Mouse (Mus musculus): ENCODE measurements around the gene Ece2. TPM values are rescaled to one million over a fixed set of nuclear protein-coding genes. Genes with fewer than 3 reads are reported as not detected.
"Not testable (repeated sequence)": the region's sequence is repeated elsewhere in the genome, so short reads cannot be mapped to it uniquely, and the experiment has no call there.

The Ece2 gene
- polyA plus RNA-seq, 1 experiment from 2014 or later, result 2.4 TPM

GRCm38 (mm10) chr16:20643911-20644310 is 14.3 kb downstream of the Ece2 start:
- no peaks in the 10 kb centered on the region for H3K36me3 ChIP-seq (ENCODE audit: control insufficient read depth, insufficient read depth, low read length)
- ATAC-seq (ENCODE audit: insufficient number of reproducible peaks, insufficient read depth, low FRiP score, low read depth), result no peak
- no peaks in the 10 kb centered on the region for H3K9me3 ChIP-seq (ENCODE audit: control insufficient read depth, low read depth, low read length)
- no peaks in the 10 kb centered on the region for H3K4me1 ChIP-seq (ENCODE audit: control insufficient read depth, insufficient read depth, low read length)
- no peak overlapping the region for H3K4me3 ChIP-seq (ENCODE audit: low read depth, low read length)
- no peak overlapping the region for H3K9ac ChIP-seq (replicated peaks; ENCODE audit: low read depth, low read length)
- H3K4me2 ChIP-seq (replicated peaks; ENCODE audit: low read depth, low read length), result no peak overlapping the region
- no peak overlapping the region for H3K27ac ChIP-seq (ENCODE audit: low read length)
- 84% methylated on average over 7 of the region's 7 CpGs for WGBS
- H3K27me3 ChIP-seq (ENCODE audit: control insufficient read depth, insufficient read depth, low read length), result no peaks in the 10 kb centered on the region

- Histone ChIP-seq H3K4me1 (ENCODE audit: control insufficient read depth, insufficient read depth, low read length) (peaks cover 7% of the 10 kb centered on the region; the same call in 1 of the 2 replicates), H3K4me2 (replicated peaks; ENCODE audit: low read depth, low read length) (peak within 1 kb of the TSS; percentile 95), H3K9ac (replicated peaks; ENCODE audit: low read depth, low read length) (peak within 1 kb of the TSS; percentile 84), H3K27me3 (ENCODE audit: control insufficient read depth, insufficient read depth, low read length) (no peaks in the 10 kb centered on the region), H3K27ac (ENCODE audit: low read length) (peak within 1 kb of the TSS; percentile 21; the same call in 1 of the 2 replicates), H3K4me3 (ENCODE audit: low read depth, low read length) (peak within 1 kb of the TSS; percentile 93), H3K36me3 (ENCODE audit: control insufficient read depth, insufficient read depth, low read length) (peaks cover 17% of the 10 kb centered on the region), H3K9me3 (ENCODE audit: control insufficient read depth, low read depth, low read length) (no peaks in the 10 kb centered on the region)
- ATAC-seq (ENCODE audit: insufficient number of reproducible peaks, insufficient read depth, low FRiP score, low read depth), result peak; percentile 95
- 2% methylated on average over 46 of the region's 46 CpGs for WGBS
These were observed 21.7 kb downstream of the Ece2 start, which contains the start of gene Psmd2 for GRCm38 (mm10) chr16:20651076-20651946. Gene Psmd2 (plus strand): TSS chr16:20651652.

DNA sequence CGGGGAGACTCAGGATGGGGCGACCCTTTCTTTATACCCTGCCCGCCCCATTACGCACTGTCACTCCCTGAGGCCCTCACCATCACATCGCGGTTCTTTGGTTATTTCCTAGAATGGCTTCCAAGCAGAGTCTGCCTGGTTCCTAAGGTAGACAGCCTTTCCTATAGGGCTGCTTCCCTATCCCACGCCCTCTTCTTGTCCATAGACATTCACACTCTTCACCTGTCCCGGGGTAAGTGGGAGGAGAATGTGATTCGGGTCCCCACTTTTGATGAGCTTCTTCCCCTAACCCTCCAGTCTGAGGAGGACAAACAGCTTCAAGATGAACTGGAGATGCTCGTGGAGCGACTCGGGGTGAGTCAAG is 22.3 kb downstream of the Ece2 start:
- H3K27me3 ChIP-seq (ENCODE audit: control insufficient read depth, insufficient read depth, low read length), result no peaks in the 10 kb centered on the region
- H3K36me3 ChIP-seq (ENCODE audit: control insufficient read depth, insufficient read depth, low read length), result peaks cover 23% of the 10 kb centered on the region
- 5% methylated on average over 12 of the region's 12 CpGs for WGBS
- peak overlapping the region; percentile 95 for H3K4me2 ChIP-seq (replicated peaks; ENCODE audit: low read depth, low read length)
- peak overlapping the region; percentile 21; the same call in 1 of the 2 replicates for H3K27ac ChIP-seq (ENCODE audit: low read length)
- peak overlapping the region; percentile 84 for H3K9ac ChIP-seq (replicated peaks; ENCODE audit: low read depth, low read length)
- ATAC-seq (ENCODE audit: insufficient number of reproducible peaks, insufficient read depth, low FRiP score, low read depth), result no peak
- H3K4me1 ChIP-seq (ENCODE audit: control insufficient read depth, insufficient read depth, low read length), result peaks cover 7% of the 10 kb centered on the region; the same call in 1 of the 2 replicates
- no peaks in the 10 kb centered on the region for H3K9me3 ChIP-seq (ENCODE audit: control insufficient read depth, low read depth, low read length)
- H3K4me3 ChIP-seq (ENCODE audit: low read depth, low read length), result peak overlapping the region; percentile 93

GRCm38 (mm10) chr16:20653315-20653714 is 23.7 kb downstream of the Ece2 start:
- Histone ChIP-seq H3K4me3 (ENCODE audit: low read depth, low read length) (no peak overlapping the region), H3K9ac (replicated peaks; ENCODE audit: low read depth, low read length) (no peak overlapping the region), H3K36me3 (ENCODE audit: control insufficient read depth, insufficient read depth, low read length) (peaks cover 36% of the 10 kb centered on the region), H3K27ac (ENCODE audit: low read length) (no peak overlapping the region), H3K4me2 (replicated peaks; ENCODE audit: low read depth, low read length) (no peak overlapping the region), H3K27me3 (ENCODE audit: control insufficient read depth, insufficient read depth, low read length) (no peaks in the 10 kb centered on the region), H3K9me3 (ENCODE audit: control insufficient read depth, low read depth, low read length) (no peaks in the 10 kb centered on the region), H3K4me1 (ENCODE audit: control insufficient read depth, insufficient read depth, low read length) (peaks cover 7% of the 10 kb centered on the region; the same call in 1 of the 2 replicates)
- ATAC-seq (ENCODE audit: insufficient number of reproducible peaks, insufficient read depth, low FRiP score, low read depth), result no peak
- WGBS, result 45% methylated on average over 2 of the region's 2 CpGs

- no peak overlapping the region for H3K4me2 ChIP-seq (replicated peaks; ENCODE audit: low read depth, low read length)
- no peak overlapping the region for H3K27ac ChIP-seq (ENCODE audit: low read length)
- no peak overlapping the region for H3K4me3 ChIP-seq (ENCODE audit: low read depth, low read length)
- 0 out of 2 replicates have a peak, but pooled peaks cover 3% of the 10 kb centered on the region for H3K4me1 ChIP-seq (ENCODE audit: control insufficient read depth, insufficient read depth, low read length)
- ATAC-seq (ENCODE audit: insufficient number of reproducible peaks, insufficient read depth, low FRiP score, low read depth), result no peak
- H3K36me3 ChIP-seq (ENCODE audit: control insufficient read depth, insufficient read depth, low read length), result peaks cover 79% of the 10 kb centered on the region
- H3K9me3 ChIP-seq (ENCODE audit: control insufficient read depth, low read depth, low read length), result no peaks in the 10 kb centered on the region
- H3K27me3 ChIP-seq (ENCODE audit: control insufficient read depth, insufficient read depth, low read length), result no peaks in the 10 kb centered on the region
- no peak overlapping the region for H3K9ac ChIP-seq (replicated peaks; ENCODE audit: low read depth, low read length)
- WGBS, result 90% methylated on average over 4 of the region's 4 CpGs
These were observed 28.0 kb downstream of the Ece2 start for GRCm38 (mm10) chr16:20657661-20658060.

DNA sequence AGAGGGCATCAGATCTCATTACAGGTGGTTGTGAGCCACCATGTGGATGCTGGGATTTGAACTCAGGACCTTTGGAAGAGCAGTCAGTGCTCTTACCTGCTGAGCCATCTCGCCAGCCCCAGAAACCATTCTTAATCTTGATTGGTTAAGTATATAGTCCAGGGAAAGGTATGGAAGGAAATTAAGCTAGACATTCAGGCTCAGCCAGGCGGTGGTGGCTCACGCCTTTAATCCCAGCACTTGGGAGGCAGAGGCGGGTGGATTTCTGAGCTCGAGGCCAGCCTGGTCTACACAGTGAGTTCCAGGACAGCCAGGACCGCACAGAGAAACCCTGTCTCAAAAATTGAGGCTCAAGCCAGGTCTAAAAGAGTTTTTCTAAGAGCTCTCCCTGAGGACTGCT is 38.4 kb downstream of the Ece2 start, which contains the start of gene Eif4g1:
TSS of gene Eif4g1 (plus strand) at position 301 of the 400 bp plus-strand sequence.
- not testable (repeated sequence) for H3K9ac ChIP-seq (replicated peaks; ENCODE audit: low read depth, low read length); H3K4me2 ChIP-seq (replicated peaks; ENCODE audit: low read depth, low read length); H3K36me3 ChIP-seq (ENCODE audit: control insufficient read depth, insufficient read depth, low read length); H3K27me3 ChIP-seq (ENCODE audit: control insufficient read depth, insufficient read depth, low read length); ATAC-seq (ENCODE audit: insufficient number of reproducible peaks, insufficient read depth, low FRiP score, low read depth); H3K4me1 ChIP-seq (ENCODE audit: control insufficient read depth, insufficient read depth, low read length); H3K27ac ChIP-seq (ENCODE audit: low read length); H3K9me3 ChIP-seq (ENCODE audit: control insufficient read depth, low read depth, low read length); H3K4me3 ChIP-seq (ENCODE audit: low read depth, low read length)
- WGBS, result 98% methylated on average over 3 of the region's 6 CpGs

- H3K4me2 ChIP-seq (replicated peaks; ENCODE audit: low read depth, low read length), result no peak overlapping the region
- no peak for ATAC-seq (ENCODE audit: insufficient number of reproducible peaks, insufficient read depth, low FRiP score, low read depth)
- peaks cover 9% of the 10 kb centered on the region for H3K4me1 ChIP-seq (ENCODE audit: control insufficient read depth, insufficient read depth, low read length)
- whole genome bisulfite sequencing, result 80% methylated on average over 3 of the region's 3 CpGs
- no peak overlapping the region for H3K27ac ChIP-seq (ENCODE audit: low read length)
- no peaks in the 10 kb centered on the region for H3K27me3 ChIP-seq (ENCODE audit: control insufficient read depth, insufficient read depth, low read length)
- H3K9me3 ChIP-seq (ENCODE audit: control insufficient read depth, low read depth, low read length), result no peaks in the 10 kb centered on the region
- peaks cover 5% of the 10 kb centered on the region for H3K36me3 ChIP-seq (ENCODE audit: control insufficient read depth, insufficient read depth, low read length)
- H3K4me3 ChIP-seq (ENCODE audit: low read depth, low read length), result no peak overlapping the region
- H3K9ac ChIP-seq (replicated peaks; ENCODE audit: low read depth, low read length), result no peak overlapping the region
These were observed 40.7 kb downstream of the Ece2 start for GRCm38 (mm10) chr16:20670291-20670690.

GRCm38 (mm10) chr16:20671886-20672285 is 42.3 kb downstream of the Ece2 start:
- Histone ChIP-seq H3K9me3 (ENCODE audit: control insufficient read depth, low read depth, low read length) (no peaks in the 10 kb centered on the region), H3K4me1 (ENCODE audit: control insufficient read depth, insufficient read depth, low read length) (peaks cover 9% of the 10 kb centered on the region), H3K4me3 (ENCODE audit: low read depth, low read length) (peak overlapping the region; percentile 91; the same call in 1 of the 2 replicates), H3K27ac (ENCODE audit: low read length) (no peak overlapping the region), H3K27me3 (ENCODE audit: control insufficient read depth, insufficient read depth, low read length) (no peaks in the 10 kb centered on the region), H3K4me2 (replicated peaks; ENCODE audit: low read depth, low read length) (peak overlapping the region; percentile 47), H3K36me3 (ENCODE audit: control insufficient read depth, insufficient read depth, low read length) (peaks cover 19% of the 10 kb centered on the region), H3K9ac (replicated peaks; ENCODE audit: low read depth, low read length) (no peak overlapping the region)
- no peak for ATAC-seq (ENCODE audit: insufficient number of reproducible peaks, insufficient read depth, low FRiP score, low read depth)
- WGBS, result 22% methylated on average over 6 of the region's 6 CpGs

All from stomach, embryonic 14.5 days (tissue).